Mouse (Mus musculus): ENCODE measurements at regions not wholly inside any gene's neighbourhood (a gene's known extent, or its start where the extent isn't known, plus 50 kb on each side); places are given as distances from the start of the nearest gene placed in this dataset.
"Not testable (repeated sequence)": the region's sequence is repeated elsewhere in the genome, so short reads cannot be mapped to it uniquely, and the experiment has no call there.

DNA sequence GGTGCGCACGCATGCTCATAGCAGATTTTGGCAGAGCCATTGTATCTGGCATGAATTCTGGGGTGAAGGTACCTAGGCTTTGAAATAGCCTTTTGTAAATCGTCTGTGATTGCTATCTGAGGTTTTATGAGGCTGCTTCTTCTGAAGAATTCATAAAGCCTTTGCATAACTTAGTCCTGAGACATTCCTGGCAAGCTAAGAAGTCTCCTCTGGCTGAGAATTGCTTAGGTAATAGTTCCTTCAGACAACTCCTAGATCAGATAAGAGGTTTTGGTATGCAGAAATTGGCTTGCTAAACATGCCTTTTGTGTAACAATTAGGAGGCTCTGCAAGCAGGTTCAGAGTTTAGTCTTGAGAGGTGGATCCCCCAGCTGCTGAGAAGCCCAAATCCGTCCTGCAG is 82.7 kb downstream of the Pmp22 start:
- no peak for ATAC-seq (replicated peaks; ENCODE audit: insufficient number of reproducible peaks, low FRiP score, low TSS enrichment, poor library complexity, severe bottlenecking)

DNA sequence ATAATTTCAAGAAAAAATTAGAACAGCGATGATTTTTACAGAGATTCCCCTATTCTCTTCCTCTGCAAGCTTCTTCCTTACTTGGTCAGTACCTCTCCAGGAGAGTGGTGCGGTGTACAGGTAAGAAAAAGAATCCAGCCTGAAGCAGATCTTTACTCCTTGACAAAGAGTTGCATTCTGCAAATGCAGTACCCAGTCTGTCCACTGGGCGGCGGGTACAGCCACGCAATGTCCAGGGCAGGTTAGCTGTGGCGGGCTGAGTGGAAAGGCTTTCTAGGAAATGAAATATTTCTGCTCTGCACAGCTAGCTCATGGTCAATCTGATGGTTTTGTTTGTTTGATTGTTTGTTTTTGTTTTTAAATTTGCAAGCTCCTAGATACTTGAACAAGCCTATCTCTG is 84.3 kb downstream of the Pmp22 start:
- ATAC-seq (replicated peaks; ENCODE audit: insufficient number of reproducible peaks, low FRiP score, low TSS enrichment, poor library complexity, severe bottlenecking): peak; percentile 56; the same call in 1 of the 2 replicates

DNA sequence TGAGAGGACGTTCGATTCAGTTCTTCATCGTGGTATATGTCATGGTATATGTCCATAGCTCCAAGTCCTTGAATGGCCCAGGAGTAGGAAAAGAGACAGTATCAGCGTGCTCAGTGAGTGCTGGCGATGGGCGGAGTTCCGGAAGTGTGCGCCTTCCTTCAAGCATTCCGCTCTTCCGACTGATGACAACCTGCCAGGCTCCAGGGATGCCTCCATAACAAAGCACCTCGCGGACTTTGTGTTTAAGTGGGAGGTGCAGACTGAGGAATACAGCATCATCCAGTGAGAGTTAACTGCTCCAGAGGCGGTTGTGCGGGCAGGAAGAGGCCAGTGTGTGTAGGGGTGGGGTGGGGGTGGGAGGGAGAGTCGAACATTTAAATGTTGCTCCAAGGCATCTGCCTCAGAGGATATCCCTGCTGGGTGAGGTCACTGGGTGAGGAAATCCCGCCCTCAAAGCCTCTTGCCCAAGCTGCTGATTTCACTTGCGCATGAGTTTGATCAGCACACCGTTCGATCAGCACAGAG is 85.2 kb downstream of the Pmp22 start:
- ATAC-seq (replicated peaks; ENCODE audit: insufficient number of reproducible peaks, low FRiP score, low TSS enrichment, poor library complexity, severe bottlenecking): no peak

DNA sequence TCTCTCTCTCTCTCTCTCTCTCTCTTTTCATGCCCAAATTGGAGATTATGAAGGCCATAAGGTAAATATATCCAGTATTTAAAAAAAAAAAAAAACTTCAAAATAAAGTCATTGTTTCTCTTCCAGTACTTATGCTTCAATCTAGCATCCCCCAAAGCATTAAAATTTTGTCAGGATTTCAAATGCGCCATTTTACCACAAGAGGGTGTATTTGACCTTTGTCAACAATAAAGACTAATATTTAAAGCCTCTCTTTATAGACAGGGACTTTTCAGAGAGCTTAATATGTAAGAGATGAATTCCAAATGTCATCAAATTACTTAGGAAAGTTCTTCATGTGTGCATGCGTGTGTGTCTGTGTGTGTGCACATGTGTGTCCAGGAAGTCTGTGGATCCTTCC is 87.2 kb downstream of the Pmp22 start:
- ATAC-seq (replicated peaks; ENCODE audit: insufficient number of reproducible peaks, low FRiP score, low TSS enrichment, poor library complexity, severe bottlenecking): no peak

DNA sequence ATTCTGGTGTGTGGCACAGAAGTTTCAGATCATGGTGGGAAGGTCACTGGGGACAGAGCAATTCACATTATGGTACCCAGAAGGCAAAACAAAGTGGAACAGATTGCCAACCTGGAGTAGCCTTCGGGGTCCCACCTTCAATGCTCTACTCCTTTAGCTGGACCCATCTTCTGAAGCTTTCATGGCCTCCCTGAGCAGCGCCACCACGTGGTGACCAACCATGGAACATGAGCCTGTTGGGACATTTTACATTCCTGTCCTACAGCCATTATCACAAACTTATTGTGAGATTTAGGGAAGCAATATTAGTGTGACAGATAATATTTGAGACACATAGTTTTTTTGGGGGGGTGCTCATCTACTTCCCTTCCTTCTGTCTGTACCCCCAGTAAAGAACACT is 88.3 kb downstream of the Pmp22 start:
- no peak for ATAC-seq (replicated peaks; ENCODE audit: insufficient number of reproducible peaks, low FRiP score, low TSS enrichment, poor library complexity, severe bottlenecking)

DNA sequence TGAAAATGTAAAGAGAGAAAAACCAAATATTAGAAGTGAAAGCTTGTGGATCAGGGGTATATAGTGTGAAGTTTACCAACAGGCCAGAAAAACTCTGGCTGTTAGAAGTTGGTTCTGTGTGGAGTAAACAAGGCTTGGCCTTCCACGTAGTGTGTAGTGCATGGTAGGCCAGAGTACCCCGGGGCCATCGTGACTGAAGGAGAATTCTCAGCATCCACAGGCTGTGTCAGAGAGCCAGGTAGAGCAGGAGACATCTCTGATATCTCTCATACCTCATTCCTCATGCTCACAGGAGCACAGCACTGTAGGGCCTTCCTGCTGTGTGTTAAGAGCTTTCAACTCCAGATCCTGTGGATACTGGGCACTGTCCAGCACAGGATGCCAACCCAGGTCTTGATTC is 97.7 kb downstream of the Pmp22 start:
- ATAC-seq (replicated peaks; ENCODE audit: insufficient number of reproducible peaks, low FRiP score, low TSS enrichment, poor library complexity, severe bottlenecking): no peak

DNA sequence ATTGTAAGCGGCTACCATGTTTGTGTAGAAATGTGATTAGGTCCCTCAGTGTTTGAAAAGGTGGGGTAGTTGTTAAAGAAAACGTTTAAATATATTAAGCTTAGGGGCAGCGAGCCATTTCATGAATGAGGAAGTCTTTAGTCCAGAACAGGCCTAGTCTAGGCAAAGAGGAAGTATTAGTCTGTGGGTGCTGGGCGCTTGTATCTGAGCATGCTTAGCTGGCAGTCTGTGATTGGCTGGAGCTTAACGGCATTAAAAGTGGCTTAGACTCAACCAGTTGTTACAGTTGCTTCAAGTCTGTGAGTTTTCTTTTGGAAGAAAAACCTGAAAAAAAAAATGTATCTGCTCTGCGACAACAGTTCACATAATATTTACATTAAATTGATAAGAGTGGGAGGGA is 102.0 kb downstream of the Pmp22 start:
- no peak for ATAC-seq (replicated peaks; ENCODE audit: insufficient number of reproducible peaks, low FRiP score, low TSS enrichment, poor library complexity, severe bottlenecking)

DNA sequence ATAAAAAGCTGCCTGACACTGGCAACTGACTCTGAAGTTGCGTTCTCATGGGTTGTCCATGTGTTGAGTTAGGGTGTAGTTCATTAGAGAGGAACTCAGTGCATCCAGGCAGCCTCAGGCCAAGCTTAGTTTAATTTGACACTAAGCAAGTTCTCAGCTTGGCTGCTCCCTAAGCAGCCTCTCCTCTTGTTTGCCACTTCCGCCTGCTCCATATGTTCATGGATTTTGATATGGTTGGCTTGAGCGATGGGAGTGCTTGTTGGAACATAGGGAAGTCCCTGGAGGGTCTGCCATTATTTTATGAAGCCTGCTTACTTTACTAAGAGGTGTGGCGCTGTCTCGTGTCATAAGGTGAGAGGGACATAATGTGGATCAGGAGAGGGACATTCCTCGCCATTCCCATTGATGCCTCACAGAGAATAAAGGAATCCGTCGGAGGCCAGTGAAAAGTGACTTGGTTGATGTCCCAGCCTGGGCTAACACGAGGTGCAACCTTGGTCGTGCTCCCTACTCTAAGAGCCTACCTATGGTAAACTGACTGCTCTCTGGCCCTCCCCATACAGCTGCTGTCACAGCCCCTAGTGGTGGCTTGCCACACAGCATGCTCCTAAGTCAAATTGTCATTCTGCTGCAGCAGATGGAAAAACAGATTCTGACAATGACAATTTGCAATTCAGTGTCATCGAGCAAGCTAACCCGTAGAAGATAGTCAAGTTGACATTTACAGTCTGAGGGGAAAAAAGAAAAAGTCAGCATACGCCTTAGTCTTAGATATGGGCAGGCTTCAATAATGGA is 104.6 kb downstream of the Pmp22 start:
- ATAC-seq (replicated peaks; ENCODE audit: insufficient number of reproducible peaks, low FRiP score, low TSS enrichment, poor library complexity, severe bottlenecking): no peak

DNA sequence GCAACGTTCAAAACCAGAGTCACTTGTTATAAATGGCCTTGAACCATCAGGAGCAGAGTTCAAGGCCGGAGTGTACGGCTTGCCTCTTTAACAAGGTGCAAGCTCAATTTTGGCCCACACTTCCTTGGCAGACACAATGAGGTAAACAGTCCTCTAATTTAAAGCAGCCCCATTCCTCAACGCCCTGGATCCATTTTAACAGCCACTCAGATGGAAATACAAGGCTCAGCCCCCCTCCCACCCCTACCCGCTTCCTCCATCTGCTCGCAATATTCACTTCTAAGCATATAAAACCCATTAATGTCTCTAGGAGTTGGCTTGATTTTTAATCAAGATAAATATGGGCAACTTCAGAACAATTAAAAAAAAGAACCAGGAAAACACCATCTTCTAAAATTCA is 105.7 kb downstream of the Pmp22 start:
- no peak for ATAC-seq (replicated peaks; ENCODE audit: insufficient number of reproducible peaks, low FRiP score, low TSS enrichment, poor library complexity, severe bottlenecking)

DNA sequence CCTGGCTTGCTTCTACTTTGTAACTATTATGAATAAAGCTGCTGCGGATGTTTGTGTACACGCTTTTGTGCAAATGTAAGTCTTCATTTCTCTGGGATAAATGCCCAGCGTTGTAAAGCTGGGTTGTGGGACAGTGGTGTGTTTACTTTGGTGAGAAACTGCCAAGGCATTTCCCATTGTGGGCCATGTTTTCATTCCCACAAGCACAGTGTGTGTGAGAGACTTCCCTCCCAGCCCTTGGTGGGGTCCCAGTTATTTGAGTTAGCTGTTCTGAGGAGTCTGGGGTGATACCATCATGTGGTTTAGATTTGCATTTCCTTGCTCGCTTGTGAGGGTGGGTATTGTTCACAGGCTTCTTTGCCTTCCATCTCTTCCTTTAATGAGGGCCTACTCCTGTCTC is 109.9 kb downstream of the Pmp22 start:
- no peak for ATAC-seq (replicated peaks; ENCODE audit: insufficient number of reproducible peaks, low FRiP score, low TSS enrichment, poor library complexity, severe bottlenecking)

DNA sequence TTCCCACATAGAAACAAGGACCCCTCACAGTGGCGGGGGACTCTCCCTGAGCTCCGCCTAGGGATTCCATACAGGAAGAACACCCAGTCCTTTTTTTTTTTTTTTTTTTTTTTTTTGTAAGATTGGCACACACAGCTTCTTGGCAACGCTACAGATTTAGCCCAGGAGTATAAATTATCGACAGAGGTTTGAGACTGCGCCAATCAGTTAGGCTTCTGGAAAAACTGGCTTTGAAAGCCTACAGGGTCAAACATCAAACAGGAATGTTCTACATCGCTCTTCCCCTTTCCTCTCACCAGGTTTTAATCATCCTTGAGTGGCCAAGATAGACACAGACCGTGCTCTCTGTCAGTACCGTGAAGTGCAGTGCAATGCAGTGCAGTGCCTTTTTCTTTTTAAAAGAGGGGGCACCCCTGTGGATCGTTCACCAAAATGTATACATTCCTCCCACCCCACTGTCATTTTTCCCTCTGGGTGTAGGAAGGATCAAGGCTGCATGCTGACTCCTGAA is 115.2 kb downstream of the Pmp22 start:
- no peak for ATAC-seq (replicated peaks; ENCODE audit: insufficient number of reproducible peaks, low FRiP score, low TSS enrichment, poor library complexity, severe bottlenecking)

DNA sequence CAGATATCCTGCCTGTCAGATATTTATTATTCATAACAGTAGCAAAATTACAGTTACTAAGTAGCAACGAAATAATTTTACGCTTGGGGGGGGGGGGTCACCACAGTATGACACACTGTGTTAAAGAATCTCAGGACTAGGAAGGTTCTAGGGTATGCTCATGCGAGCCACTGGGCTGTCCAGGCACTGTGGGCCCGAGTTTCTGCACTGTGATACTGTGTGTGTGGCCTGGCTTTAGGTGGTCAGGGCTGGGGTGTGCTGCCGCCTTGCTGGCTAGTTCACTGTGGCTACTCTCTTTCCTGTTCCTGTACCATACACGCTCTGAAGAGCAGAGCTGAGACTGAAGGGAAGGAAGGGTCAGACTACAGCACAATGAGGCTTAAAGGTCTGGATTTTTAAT is 116.3 kb downstream of the Pmp22 start:
- ATAC-seq (replicated peaks; ENCODE audit: insufficient number of reproducible peaks, low FRiP score, low TSS enrichment, poor library complexity, severe bottlenecking): no peak

DNA sequence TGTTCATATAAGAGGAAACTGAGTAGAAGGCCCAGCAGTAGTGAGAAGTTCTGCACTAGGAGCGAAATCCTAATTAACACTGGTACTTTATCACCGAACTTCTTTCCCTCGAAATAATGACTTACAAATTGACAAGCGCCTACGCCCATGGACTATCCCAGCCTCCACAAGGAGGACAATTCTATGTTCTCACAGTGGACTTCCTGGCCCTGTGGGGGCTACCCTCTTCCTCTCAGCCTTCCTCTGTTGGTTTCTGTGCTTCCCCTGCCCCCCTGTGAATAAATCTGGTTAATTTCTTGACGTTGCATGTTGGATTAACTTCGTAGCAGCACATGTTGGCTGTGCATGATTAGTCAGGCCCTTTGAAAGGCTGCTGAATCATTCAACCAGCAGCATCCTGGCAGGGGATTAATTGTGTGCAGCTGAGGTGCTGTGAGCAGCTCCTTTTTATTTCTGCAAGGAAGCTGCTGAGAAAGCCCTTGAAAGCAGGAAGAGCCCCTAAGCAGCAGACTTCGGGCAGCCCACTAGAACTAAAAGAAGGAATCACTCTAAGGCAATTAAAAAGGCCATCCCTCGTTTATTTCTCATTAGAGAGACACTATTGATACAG is 117.4 kb downstream of the Pmp22 start:
- ATAC-seq (replicated peaks; ENCODE audit: insufficient number of reproducible peaks, low FRiP score, low TSS enrichment, poor library complexity, severe bottlenecking): no peak

DNA sequence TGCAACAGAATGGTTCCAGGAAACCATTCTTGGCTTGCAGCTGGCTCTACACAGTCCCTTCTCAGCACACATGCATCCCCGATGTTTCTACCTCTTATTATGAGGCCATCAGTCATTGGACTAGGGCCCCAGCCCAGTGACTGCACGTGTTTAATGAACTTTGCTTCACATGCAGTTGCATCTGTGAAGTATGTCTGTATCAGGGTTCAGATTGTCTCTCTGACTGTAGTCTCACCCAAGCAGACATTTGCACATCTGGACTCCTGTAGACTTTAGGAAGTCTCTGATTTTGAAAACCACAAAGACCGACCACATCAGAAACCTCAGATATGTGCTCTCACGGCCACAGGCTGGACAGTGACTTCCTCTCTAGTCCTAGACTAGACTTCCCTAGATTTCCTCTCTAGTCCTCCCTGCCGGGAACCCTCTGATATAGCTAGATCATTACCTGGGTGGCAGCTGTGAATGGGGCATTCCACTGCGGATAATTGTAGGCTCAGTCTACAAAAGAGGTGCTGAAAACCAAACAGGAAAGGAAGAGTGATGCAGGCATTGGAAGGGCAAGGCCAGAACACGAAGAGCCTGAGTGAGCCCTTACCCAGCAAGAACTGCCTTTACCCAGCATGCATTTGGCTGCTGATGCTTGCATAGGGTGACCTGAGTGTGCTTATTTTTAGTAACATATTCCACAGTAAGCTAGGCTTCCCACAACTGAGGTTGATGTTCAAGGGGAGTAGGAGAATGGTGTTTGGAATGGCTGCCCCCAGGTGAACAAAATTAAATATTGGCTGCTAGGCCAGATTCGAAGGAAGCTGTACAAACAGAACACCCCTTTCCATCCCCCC is 123.5 kb downstream of the Pmp22 start:
- ATAC-seq (replicated peaks; ENCODE audit: insufficient number of reproducible peaks, low FRiP score, low TSS enrichment, poor library complexity, severe bottlenecking): no peak

DNA sequence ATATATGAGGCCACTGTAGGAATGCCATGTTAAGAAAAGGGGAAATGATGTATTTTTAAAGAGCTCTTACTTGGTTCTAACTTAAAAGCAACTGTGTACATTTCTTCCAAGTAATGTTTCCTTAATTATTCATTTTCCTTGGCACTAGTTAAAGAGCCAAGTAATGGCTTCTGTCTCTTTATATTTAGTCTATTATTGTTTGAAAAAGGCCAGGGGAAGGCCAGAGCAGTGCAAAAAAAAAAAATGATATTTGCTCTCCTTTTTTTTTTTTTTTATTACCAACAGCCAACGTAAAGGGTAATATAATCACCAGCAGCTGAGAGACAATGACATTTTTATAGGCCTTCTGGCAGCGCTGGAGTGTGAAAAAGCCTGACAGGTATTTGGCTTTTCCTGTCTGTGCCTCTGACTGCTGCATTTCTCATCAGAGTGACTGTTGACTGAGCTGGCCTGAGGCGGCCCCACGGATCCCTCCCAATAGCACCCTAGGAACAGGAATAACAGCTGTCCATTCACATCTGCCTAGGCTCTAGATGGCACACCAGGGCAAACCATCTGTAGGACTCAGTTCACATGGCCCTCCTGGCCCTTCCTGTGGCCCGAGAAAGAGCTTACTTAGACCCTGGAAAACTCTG is 124.3 kb downstream of the Pmp22 start:
- no peak for ATAC-seq (replicated peaks; ENCODE audit: insufficient number of reproducible peaks, low FRiP score, low TSS enrichment, poor library complexity, severe bottlenecking)

DNA sequence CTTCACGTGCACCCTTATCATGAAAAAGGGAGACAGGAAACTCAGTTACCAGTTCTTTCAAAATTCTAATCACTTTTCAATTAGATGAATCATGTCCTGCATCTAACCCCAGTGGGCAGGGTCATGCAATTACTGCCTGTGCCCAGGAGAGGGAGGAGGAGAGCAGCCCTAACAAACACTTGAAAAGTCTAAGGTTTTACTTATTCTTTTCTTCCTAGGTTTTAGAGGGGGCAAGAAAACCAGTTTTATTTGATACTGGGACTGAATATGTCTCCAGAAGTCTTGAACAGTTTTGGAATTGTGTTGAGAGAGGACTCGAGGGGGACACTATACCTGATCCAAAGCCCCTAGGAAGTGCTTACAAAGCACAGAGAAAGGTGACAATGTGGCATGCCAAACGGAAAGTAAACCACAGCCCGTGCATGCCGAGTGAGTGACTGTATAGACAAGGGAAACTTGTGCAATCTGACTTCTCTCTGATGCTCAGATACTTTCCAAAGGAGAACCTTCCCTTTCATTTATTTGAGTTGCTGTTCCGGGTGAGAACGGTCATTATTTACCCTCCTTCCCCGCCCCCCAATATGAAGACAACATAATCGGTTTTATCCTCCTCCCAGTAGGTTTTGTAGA is 135.8 kb downstream of the Pmp22 start:
- ATAC-seq (replicated peaks; ENCODE audit: insufficient number of reproducible peaks, low FRiP score, low TSS enrichment, poor library complexity, severe bottlenecking): no peak

DNA sequence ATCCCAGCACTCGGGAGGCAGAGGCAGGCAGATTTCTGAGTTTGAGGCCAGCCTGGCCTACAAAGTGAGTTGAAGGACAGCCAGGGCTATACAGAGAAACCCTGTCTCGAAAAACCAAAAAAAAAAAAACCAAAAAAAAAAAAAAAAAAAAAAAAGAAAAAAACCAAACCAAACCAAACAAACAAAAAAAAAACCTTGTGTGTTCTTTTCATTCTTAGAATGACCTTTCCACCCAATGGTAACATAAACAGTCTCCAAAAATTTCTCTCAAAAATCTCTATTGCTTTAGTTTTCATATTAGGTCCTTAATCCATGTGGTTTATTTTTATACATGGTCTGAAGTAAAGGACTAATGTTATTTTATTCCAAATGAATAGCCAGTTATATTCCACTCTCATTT is 137.5 kb downstream of the Pmp22 start:
- not testable (repeated sequence) for ATAC-seq (replicated peaks; ENCODE audit: insufficient number of reproducible peaks, low FRiP score, low TSS enrichment, poor library complexity, severe bottlenecking)

DNA sequence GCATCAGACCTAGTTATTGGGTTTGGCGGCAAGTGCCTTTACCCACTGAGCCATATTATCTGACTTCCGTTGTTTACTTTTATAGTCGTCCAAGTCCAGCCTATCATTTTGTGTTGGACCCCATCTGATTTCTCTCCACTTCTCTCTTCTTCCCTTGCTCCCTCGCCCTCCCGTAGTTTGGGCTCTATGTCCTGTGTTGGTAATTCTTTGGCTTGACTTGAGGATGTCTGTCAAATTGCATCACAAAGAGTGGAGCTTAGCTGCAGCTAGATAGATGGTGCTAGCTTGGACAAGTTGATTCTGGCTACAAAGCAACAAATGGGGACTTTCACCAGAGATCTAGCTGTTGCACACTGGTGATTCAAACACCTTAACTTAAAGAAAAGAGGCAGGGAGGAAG is 147.9 kb downstream of the Pmp22 start:
- no peak for ATAC-seq (replicated peaks; ENCODE audit: insufficient number of reproducible peaks, low FRiP score, low TSS enrichment, poor library complexity, severe bottlenecking)
